Mouse (Mus musculus) spleen, adult 2 months (tissue): ENCODE data around the gene Rad51b.

Source experiments
- CTCF ChIP-seq: fragments of 200-500 bp; IDR thresholded peaks from 2 replicates; pipeline ENCODE4 v1.5.1; 2011; ENCODE audit warnings: mild to moderate bottlenecking, inconsistent platforms; ENCODE audit not compliant: insufficient read depth, insufficient read length, insufficient replicate concordance; ENCODE audit errors: extremely low read depth
- POLR2A ChIP-seq: fragments of 200-500 bp; IDR thresholded peaks from 2 replicates; pipeline ENCODE4 v1.6.1; 2011; ENCODE audit warnings: low read depth, low read length, inconsistent platforms

- TF ChIP-seq CTCF (no peak), POLR2A (no peak)
Measured at GRCm38 (mm10) chr12:79368818-79369217, 71.7 kb downstream of the Rad51b start.
